Mouse (Mus musculus) heart, postnatal 14 days (tissue): ENCODE data around the gene C2cd2l. TPM values are rescaled to one million over a fixed set of nuclear protein-coding genes. Genes with fewer than 3 reads are reported as not detected.
A peak's percentile ranks its signal among the peaks of the same experiment; 100 is the strongest.

Experiments used
- DNase-seq, 2 experiments: peaks; one replicate each; pipeline ENCODE4 v3.0.0; 2021 to 2022
- intact Hi-C: fragments of 180-260 bp; cut with DNase I; formaldehyde crosslinking; loops from one replicate; pipeline ENCODE4 v1.15.1; 2025
- microRNA-seq, 2 experiments: library from miRNA; unstranded; fragments of <30 nt; microRNA quantifications; one replicate each; pipeline ENCODE4 v1.2.0; 2021 to 2022
- total RNA-seq, 2 experiments: library from RNA; stranded (reverse); gene quantifications; 2 replicates each; pipeline ENCODE4 v1.2.3; 2021

The C2cd2l gene
- total RNA-seq, 2 experiments from 2014 or later, result 15.8 to 16.6 TPM

DNA sequence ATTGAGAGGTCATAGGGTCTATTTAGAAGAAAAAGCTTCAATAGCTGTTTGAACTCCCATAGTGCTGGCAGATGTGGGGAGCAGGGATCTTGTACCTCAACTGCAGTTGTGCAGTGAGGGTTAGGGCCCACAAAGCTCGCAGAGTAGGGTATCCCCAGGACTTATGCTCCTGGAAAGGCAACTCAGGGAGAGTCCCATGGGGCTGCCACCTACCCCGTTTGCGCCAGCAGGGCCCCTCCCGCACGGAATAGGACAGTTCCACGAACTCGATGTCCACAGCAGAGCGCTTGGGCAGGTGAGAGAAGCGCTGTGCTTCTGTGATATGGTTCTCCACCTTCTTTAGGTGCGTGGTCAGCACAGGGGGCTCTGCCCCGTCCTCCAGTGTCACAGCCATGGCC is 33.1 kb downstream of the C2cd2l start:
- no peak for DNase-seq
- intact Hi-C loops, result no loop called here

DNA sequence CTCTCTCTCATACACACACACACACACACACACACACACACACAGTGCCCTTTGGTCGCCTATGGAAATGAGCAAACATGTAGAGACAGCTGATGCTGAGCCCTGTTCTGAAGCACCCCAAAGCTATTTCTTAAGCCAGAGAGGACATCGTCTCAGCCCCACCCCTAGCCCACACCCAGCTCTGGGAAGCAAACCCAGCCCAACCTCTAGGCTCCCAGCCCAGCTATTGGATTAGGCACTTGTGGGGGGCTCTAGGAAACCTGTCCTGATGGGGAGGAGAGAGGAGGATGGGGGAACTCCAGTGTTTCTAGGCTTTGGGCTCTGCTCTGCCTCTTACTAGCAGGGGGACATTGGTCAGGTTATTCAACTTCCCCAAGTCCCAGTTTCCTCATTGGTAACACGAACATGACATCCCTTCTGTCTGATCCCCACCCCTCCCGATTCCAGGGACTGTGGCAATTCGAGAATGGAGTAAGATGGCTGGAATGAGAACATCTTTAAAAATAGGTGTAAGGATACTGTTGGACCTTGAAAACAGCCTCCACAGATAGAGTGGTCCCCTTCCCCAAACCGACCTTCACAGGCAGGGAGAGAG is 33.7 kb downstream of the C2cd2l start:
- DNase-seq, result peak in 1 of 2 experiments; percentile 26
- intact Hi-C loops, result no loop called here

DNA sequence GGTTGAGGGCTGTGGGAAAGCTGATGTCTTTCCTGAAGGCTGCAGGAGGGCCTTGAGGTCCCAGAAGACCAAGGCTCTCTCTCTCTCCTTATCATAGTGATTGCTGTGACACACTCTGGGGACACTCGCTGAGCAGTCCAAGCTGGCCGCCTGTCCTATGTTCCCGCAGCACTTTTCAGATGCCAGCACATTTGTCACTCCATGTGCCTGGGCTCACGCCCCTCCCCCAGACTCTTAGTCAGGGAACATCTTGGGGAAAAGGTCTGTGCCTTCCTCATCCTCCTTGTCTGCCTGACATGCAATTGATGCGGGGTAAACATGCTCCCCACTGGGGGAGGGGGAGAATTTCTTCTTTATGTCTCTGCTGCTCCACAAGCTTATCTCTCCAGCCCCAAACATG is 36.9 kb downstream of the C2cd2l start:
- DNase-seq, result no peak
- intact Hi-C loops, result no loop called here

DNA sequence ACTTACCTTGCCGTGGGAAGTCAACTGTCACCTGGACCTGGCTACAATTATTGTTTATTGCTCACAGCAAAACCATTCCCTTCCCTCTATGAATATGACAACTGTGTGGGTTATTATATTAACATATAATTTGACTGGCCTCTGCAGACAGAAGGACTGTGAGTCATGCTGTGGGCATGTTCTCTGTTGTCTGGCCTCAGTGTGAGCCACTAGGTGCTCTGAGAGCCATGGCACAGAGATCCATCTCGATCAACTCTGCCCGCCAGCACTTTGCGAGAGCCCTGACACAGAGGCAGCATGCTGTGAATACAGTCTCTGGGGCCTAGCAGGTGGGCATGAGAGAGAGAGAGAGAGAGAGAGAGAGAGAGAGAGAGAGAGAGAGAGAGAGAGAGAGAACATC is 50.1 kb downstream of the C2cd2l start:
- intact Hi-C loops, result no loop called here
- no peak for DNase-seq

DNA sequence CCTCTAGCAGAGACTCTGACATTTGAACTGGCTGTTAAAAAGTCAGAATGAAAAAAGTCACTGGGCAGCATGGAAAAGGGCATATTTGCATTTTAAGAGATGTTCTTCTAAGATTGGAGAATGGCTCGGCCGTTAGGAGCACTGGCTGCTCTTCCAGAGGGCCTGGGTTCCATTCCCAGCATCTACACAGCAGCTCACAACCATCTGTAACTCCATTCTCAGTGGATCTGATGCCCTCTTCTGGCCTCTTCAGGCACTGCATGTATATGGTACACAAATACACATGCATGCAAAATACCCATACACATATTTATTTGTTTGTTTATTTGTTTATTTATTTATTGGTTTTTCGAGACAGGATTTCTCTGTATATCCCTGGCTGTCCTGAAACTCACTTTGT is 51.0 kb downstream of the C2cd2l start:
- intact Hi-C loops, result no loop called here
- peak in 1 of 2 experiments; percentile 45 for DNase-seq

DNA sequence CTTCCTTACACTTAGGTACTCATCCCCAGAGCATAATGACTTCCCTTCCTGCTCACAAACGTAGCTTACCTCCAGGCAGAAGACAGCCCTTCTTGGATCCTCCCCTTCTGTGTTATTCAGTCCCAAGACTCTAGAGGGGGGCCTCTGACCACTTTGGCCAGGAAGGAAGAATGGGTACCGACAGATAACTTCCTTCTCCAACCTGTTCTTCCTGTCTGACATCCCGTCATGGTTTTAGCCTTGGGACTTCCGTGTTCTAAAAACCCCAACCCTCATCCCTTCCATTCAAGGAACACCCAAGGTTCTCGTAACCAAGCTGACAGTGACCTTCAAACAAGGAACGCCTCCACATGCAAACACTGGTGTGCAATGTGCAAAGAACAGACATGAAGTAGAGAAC is 51.7 kb downstream of the C2cd2l start, which contains the start of gene Nlrx1:
TSS of gene Nlrx1 (minus strand) at position 168 of the 400 bp plus-strand sequence.
- no peak for DNase-seq
- intact Hi-C loops, result no loop called here

DNA sequence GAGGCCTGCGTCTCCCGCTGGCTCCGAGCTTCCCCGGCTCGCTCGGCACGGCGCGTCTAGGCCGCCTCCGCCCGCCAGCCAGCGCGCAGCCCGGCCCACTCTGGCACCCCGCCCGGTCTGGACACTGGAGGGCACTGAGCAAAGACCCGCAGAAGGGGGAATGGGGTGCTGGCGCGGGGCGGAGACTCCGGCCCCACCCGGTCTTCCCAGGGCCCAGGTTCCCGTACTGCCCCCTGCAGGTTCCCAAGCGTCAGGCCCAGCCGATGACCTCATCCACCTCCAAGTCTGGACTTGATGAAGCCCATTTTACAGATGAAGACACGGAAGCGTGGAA is 52.1 kb downstream of the C2cd2l start:
- DNase-seq, result peak; percentile 93 to 94
- intact Hi-C loops, result no loop called here

DNA sequence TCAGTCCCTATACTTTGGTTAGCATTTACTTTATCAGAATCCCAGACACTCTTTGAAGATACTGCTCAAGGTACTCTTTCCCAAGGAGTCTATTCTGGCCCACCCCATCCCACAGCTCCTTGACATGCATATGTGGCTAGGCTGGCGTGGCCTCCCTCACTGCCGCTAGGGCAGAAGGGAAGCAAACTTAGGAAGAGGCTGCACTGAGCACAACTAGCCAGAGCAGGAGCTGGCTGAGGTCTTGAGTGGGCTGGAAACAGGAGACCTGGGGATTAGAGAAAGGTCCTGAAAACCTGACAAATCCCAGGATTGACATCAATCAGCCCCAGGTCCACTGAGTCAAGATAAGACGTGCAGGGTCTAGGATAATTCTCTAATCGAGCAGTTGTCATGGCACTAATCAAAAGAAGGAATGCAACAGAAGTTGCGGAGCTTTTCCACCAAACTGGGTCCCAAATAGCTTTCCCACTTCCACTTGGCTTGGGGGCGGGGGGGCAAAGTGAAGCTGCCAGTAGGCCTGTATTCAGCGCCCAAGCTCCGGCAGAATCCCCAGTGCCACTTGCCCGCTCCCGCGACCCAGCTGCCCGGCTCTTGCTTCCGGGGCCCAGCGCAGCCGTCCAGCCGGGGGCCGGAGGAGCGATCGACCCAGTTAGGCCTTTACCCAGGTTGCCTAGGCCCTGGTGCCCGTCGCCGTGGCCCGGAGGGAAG is 52.6 kb downstream of the C2cd2l start:
- peak; percentile 22 to 49 for DNase-seq
- intact Hi-C loops, result loop anchor here (2.0 kb wide), 1 partner anchor 29 kb away; no protein-coding TSS in a partner anchor

DNA sequence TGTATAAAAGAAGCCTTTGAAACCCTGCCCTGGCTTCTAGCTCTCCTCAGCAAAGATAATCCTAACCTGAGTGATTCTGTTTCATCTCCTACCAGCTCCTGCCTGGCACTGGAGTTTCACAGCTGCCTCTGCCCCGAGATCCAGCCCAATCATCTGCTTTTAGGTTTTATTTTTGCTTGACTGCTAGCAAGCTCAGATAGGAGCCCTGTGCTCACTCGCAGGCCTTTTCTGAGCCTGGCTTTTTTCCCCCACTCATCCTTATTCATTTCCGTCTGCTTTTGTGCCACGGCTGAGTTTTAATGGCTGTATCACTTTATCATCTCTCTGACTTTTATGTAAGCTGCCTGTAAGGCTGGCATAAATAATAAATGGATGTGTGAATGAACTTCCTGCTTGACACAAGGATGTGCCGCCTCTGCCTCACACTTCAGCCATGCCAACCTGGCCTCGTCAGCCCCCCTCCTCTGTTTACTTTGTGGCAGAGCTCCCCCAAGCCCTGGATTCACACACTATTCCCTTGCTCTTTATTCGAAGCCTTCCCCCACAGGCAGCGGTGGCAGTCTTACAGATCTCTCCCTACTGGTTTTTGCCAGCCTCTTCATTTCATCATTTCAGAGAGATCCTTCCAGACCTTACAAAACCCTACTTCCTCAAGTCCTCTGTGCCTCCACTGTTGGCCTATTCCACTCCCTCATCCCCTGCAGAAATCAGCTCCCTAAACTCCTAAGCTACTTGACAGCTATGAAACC is 53.4 kb downstream of the C2cd2l start:
- intact Hi-C loops, result loop anchor here (2.0 kb wide), 1 partner anchor 28 kb away; no protein-coding TSS in a partner anchor

DNA sequence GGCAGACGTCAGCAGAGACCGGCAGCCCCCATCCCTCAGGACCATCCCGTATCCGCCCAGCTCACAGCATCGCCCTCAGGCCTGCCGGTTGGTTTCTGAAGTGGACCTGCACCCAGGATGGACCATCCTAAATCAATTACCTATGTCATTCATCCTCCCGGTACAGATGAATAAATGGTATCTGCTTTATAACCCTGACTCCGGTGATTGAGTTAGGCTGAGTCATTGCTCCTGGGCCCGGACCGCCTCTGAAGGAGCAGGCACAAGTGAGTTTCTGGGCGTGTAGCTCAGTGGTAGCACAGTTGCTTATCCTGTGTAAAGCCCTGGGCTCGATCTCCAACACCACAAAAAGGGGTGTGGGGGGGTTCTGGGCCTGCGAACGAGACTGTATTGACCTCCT is 58.7 kb downstream of the C2cd2l start:
- no peak for DNase-seq
- intact Hi-C loops, result no loop called here

More for the DNA sequence above, 53.4 kb downstream of the C2cd2l start:
- DNase-seq, result no peak

Small RNA genes within 50 kb of the gene (microRNA-seq; reads per million reads assigned to microRNA genes)
- gene Gm44335, result 0 reads per million in 2 experiments

Other genes starting within 250 kb of the C2cd2l start
- gene Mfrp, start 218.6 kb downstream of the C2cd2l start, total RNA-seq, result not detected
- gene C1qtnf5, start 213.0 kb downstream of the C2cd2l start, total RNA-seq, result 10 to 100 TPM; 15.2 to 19.5 TPM
- gene Gm49380, start 206.8 kb downstream of the C2cd2l start, total RNA-seq, result under 1 TPM in 1 of 2 experiments, not detected in 1; 0.12 TPM
- gene Rnf26, start 206.8 kb downstream of the C2cd2l start, total RNA-seq, result 10 to 100 TPM; 10.1 to 11.3 TPM
- 10 to 100 TPM; 81.2 to 82.3 TPM for gene Mcam, start 185.8 kb downstream of the C2cd2l start, total RNA-seq
- 10 to 100 TPM; 26.4 to 31.2 TPM for gene Cbl, start 86.2 kb downstream of the C2cd2l start, total RNA-seq
- 1 to 10 TPM in 1 of 2 experiments, not detected in 1; 1.1 TPM for gene Ccdc153, start 79.6 kb downstream of the C2cd2l start, total RNA-seq
- 1 to 10 TPM; 2.0 to 2.8 TPM for gene Pdzd3, start 68.8 kb downstream of the C2cd2l start, total RNA-seq
- 10 to 100 TPM; 17.3 TPM for gene Nlrx1, start 51.7 kb downstream of the C2cd2l start, total RNA-seq
- under 1 TPM; 0.72 to 0.73 TPM for gene Abcg4, start 31.7 kb downstream of the C2cd2l start, total RNA-seq
- gene Hinfp, start 14.6 kb downstream of the C2cd2l start, total RNA-seq, result 10 to 100 TPM; 11.0 to 11.4 TPM
- 10 to 100 TPM; 18.8 to 21.0 TPM for gene Dpagt1, start 5.7 kb upstream of the C2cd2l start, total RNA-seq
- gene H2afx, start 14.4 kb upstream of the C2cd2l start, total RNA-seq, result 10 to 100 TPM; 21.6 to 35.0 TPM
- gene Hmbs, start 23.9 kb upstream of the C2cd2l start, total RNA-seq, result 10 to 100 TPM; 44.4 to 46.8 TPM
- gene Vps11, start 41.4 kb upstream of the C2cd2l start, total RNA-seq, result 10 to 100 TPM; 17.8 to 19.5 TPM
- gene Hyou1, start 59.2 kb upstream of the C2cd2l start, total RNA-seq, result 10 to 100 TPM; 38.9 to 52.1 TPM
- gene Slc37a4, start 76.6 kb upstream of the C2cd2l start, total RNA-seq, result 10 to 100 TPM; 29.6 to 31.0 TPM
- 100 to 1,000 TPM; 728 to 854 TPM for gene Rps25, start 86.9 kb upstream of the C2cd2l start, total RNA-seq
- 10 to 100 TPM; 32.1 to 35.8 TPM for gene Trappc4, start 87.3 kb upstream of the C2cd2l start, total RNA-seq
- gene Ccdc84, start 98.3 kb upstream of the C2cd2l start, total RNA-seq, result 10 to 100 TPM; 11.4 to 11.9 TPM
- not detected for gene Foxr1, start 120.9 kb upstream of the C2cd2l start, total RNA-seq
- gene Upk2, start 134.7 kb upstream of the C2cd2l start, total RNA-seq, result not detected
- 10 to 100 TPM; 57.9 to 64.9 TPM for gene Bcl9l, start 162.5 kb upstream of the C2cd2l start, total RNA-seq
- under 1 TPM; 0.12 to 0.20 TPM for gene Cxcr5, start 241.6 kb upstream of the C2cd2l start, total RNA-seq